31 mouse cellular contexts compared by ENCODE assay signal in the genomic region with DNA sequence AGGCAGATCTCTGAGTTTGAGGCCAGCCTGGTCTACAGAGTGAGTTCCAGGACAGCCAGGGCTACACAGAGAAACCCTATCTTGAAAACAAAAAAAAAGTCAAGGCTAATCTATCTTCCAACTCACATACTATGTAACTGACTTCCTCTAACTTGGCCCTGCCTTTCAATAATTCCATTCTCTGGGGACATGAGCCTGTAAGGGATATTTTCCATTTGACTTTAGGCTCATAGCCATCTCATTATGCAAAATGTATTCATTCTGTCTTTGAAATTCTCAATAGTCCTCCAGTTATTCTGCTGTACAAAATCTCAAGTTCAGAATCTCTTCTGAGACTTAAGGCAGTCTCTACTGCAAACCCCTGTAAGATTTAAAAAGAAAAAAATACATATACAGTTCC.
"Had no signal": no experiment of that assay in that cellular context is flagged by ENCODE, and none has a peak within 500 bp of the region (broad histone marks: within the 10 kb centered on the region; RNA-seq: fewer than 3 reads in every experiment).

No protein-coding gene starts in this region.

- H3K4me2 ChIP-seq: limb, embryonic 12.5 days; limb, embryonic 13.5 days; limb, embryonic 15.5 days; liver, embryonic 11.5 days; liver, embryonic 12.5 days; liver, embryonic 13.5 days; liver, embryonic 15.5 days; lung, embryonic 14.5 days; lung, embryonic 15.5 days; midbrain, embryonic 12.5 days; midbrain, embryonic 13.5 days; midbrain, embryonic 15.5 days; neural tube, embryonic 12.5 days had no signal

- H3K9ac ChIP-seq: limb, embryonic 12.5 days; limb, embryonic 13.5 days; limb, embryonic 15.5 days; liver, embryonic 12.5 days; liver, embryonic 13.5 days; liver, embryonic 14.5 days; liver, embryonic 15.5 days; liver, postnatal 0 days; lung, embryonic 14.5 days; lung, embryonic 15.5 days; midbrain, embryonic 12.5 days; midbrain, embryonic 13.5 days; midbrain, embryonic 15.5 days; neural tube, embryonic 12.5 days had no signal

- ATAC-seq: liver, embryonic 12.5 days; liver, postnatal 0 days; lung, postnatal 0 days; midbrain, embryonic 13.5 days; midbrain, embryonic 15.5 days; midbrain, embryonic 16.5 days had no signal

- DNase-seq: left cerebral cortex, postnatal 4 days; liver; liver, embryonic 13.5 days; liver, postnatal 0 days; lung, adult 18-20 months; lung, adult 2 months; lung, embryonic 14.5 days; lung, postnatal 10 days; lung, postnatal 14 days; lung, postnatal 36 days; lung, postnatal 4 days; midbrain, embryonic 14.5 days had no signal

- H3K4me3 ChIP-seq: left cerebral cortex, adult 2 months; limb, embryonic 10.5 days; limb, embryonic 12.5 days; limb, embryonic 13.5 days; limb, embryonic 15.5 days; liver, embryonic 12.5 days; liver, embryonic 13.5 days; liver, embryonic 15.5 days; lung, embryonic 15.5 days; megakaryocyte, embryonic 14.5 days; midbrain, embryonic 12.5 days; midbrain, embryonic 13.5 days; midbrain, embryonic 15.5 days; myocyte; neural tube, embryonic 12.5 days had no signal

- H3K9me3 ChIP-seq: limb, embryonic 10.5 days; limb, embryonic 12.5 days; limb, embryonic 13.5 days; limb, embryonic 15.5 days; liver, embryonic 12.5 days; liver, embryonic 13.5 days; liver, embryonic 15.5 days; lung, embryonic 15.5 days; megakaryocyte, embryonic 14.5 days; midbrain, embryonic 12.5 days; midbrain, embryonic 13.5 days; midbrain, embryonic 15.5 days; neural tube, embryonic 12.5 days had no signal

- H3K27ac ChIP-seq: left cerebral cortex, adult 2 months; limb, embryonic 10.5 days; limb, embryonic 12.5 days; limb, embryonic 13.5 days; limb, embryonic 15.5 days; liver, embryonic 12.5 days; liver, embryonic 13.5 days; liver, embryonic 14.5 days; liver, embryonic 15.5 days; lung, embryonic 15.5 days; macrophage; midbrain, embryonic 12.5 days; midbrain, embryonic 13.5 days; midbrain, embryonic 15.5 days; neural tube, embryonic 12.5 days had no signal

- H3K27me3 ChIP-seq: limb, embryonic 12.5 days; limb, embryonic 13.5 days; limb, embryonic 15.5 days; liver, embryonic 12.5 days; liver, embryonic 13.5 days; liver, embryonic 15.5 days; lung, embryonic 15.5 days; megakaryocyte, embryonic 14.5 days; midbrain, embryonic 12.5 days; midbrain, embryonic 13.5 days; midbrain, embryonic 15.5 days; neural tube, embryonic 12.5 days had no signal

- H3K4me1 ChIP-seq: limb, embryonic 15.5 days; liver, embryonic 12.5 days; liver, embryonic 13.5 days; liver, embryonic 15.5 days; lung, embryonic 15.5 days; midbrain, embryonic 12.5 days; midbrain, embryonic 13.5 days; midbrain, embryonic 15.5 days; neural tube, embryonic 12.5 days had no signal
